Mouse (Mus musculus) hindbrain, embryonic 12.5 days (tissue): ENCODE measurements around the gene Exoc6. TPM values are rescaled to one million over a fixed set of nuclear protein-coding genes. Genes with fewer than 3 reads are reported as not detected.

Experiments used
- ATAC-seq: fragments of 200-750 bp; cut with Nextera tagmentation; 2 replicates; pipeline ENCODE4 v1.8.0; 2017; ENCODE audit warnings: moderate TSS enrichment; ENCODE audit not compliant: low FRiP score
- H3K27ac ChIP-seq: fragments of 300-500 bp; sonication (generic); 2 replicates; pipeline ENCODE4 v1.5.1; 2016; ENCODE audit warnings: mild to moderate bottlenecking
- H3K27me3 ChIP-seq: fragments of 300-500 bp; sonication (generic); 2 replicates; pipeline ENCODE4 v1.6.1; 2016; ENCODE audit warnings: mild to moderate bottlenecking
- H3K36me3 ChIP-seq: fragments of 300-500 bp; sonication (generic); 2 replicates; pipeline ENCODE4 v1.6.1; 2016; ENCODE audit warnings: mild to moderate bottlenecking
- H3K4me1 ChIP-seq: fragments of 300-500 bp; sonication (generic); 2 replicates; pipeline ENCODE4 v1.6.1; 2016
- H3K4me2 ChIP-seq: fragments of 300-500 bp; sonication (generic); replicated peaks from 2 replicates; pipeline ENCODE4 v1.6.1; 2016; ENCODE audit warnings: mild to moderate bottlenecking
- H3K4me3 ChIP-seq: fragments of 300-500 bp; sonication (generic); 2 replicates; pipeline ENCODE4 v1.5.1; 2016; ENCODE audit warnings: mild to moderate bottlenecking
- H3K9ac ChIP-seq: fragments of 300-500 bp; sonication (generic); 2 replicates; pipeline ENCODE4 v1.6.1; 2016; ENCODE audit warnings: mild to moderate bottlenecking, moderate library complexity
- H3K9me3 ChIP-seq: fragments of 300-500 bp; sonication (generic); replicated peaks from 2 replicates; pipeline ENCODE4 v1.6.1; 2016; ENCODE audit warnings: mild to moderate bottlenecking
- WGBS: fragments of 180-500 bp; shearing (Covaris S2); methylation state at CpG from one replicate; pipeline ENCODE4 v1.1.7; 2016; 5-methylcytosine and 5-hydroxymethylcytosine counted together
- polyA plus RNA-seq: library from polyadenylated mRNA; unstranded; fragments of >200 nt; fragmentation: Nextera tagmentation; extraction: Ambion mirVana; gene quantifications from 2 replicates; pipeline ENCODE4 v1.2.1, GENCODE M21; 2016

Gene Exoc6
- polyA plus RNA-seq, 1 experiment from 2014 or later, result 9.5 TPM

- H3K27me3 ChIP-seq, result no peaks in the 10 kb centered on the region
- 92% methylated on average over 7 of the region's 7 CpGs for WGBS
- ATAC-seq, result no peak
- H3K4me2 ChIP-seq, result no peak overlapping the region
- H3K9ac ChIP-seq, result no peak overlapping the region
- no peaks in the 10 kb centered on the region for H3K9me3 ChIP-seq
- H3K36me3 ChIP-seq, result no peaks in the 10 kb centered on the region
- no peaks in the 10 kb centered on the region for H3K4me1 ChIP-seq
- no peak overlapping the region for H3K4me3 ChIP-seq
- no peak overlapping the region for H3K27ac ChIP-seq
Measured at GRCm38 (mm10) chr19:37726585-37726984, 176.4 kb downstream of the Exoc6 start.

GRCm38 (mm10) chr19:37727366-37727765, 177.1 kb downstream of the Exoc6 start:
- H3K4me1 ChIP-seq, result no peaks in the 10 kb centered on the region
- H3K36me3 ChIP-seq, result no peaks in the 10 kb centered on the region
- H3K4me3 ChIP-seq, result no peak overlapping the region
- no peak for ATAC-seq
- 96% methylated on average over 2 of the region's 2 CpGs for WGBS
- no peaks in the 10 kb centered on the region for H3K27me3 ChIP-seq
- H3K4me2 ChIP-seq, result no peak overlapping the region
- H3K9ac ChIP-seq, result no peak overlapping the region
- no peaks in the 10 kb centered on the region for H3K9me3 ChIP-seq
- H3K27ac ChIP-seq, result no peak overlapping the region

Other genes with a start within 250 kb of the Exoc6 start
- gene Ide, start 212.6 kb upstream of the Exoc6 start, polyA plus RNA-seq, result 44.0 and 45.4 TPM in 2 replicates
- gene Kif11, start 174.0 kb upstream of the Exoc6 start, polyA plus RNA-seq, result 50.3 and 54.2 TPM in 2 replicates
- 7.2 and 9.2 TPM in 2 replicates for gene Hhex, start 115.6 kb upstream of the Exoc6 start, polyA plus RNA-seq
- 1.8 and 2.0 TPM in 2 replicates for gene Cyp26c1, start 135.2 kb downstream of the Exoc6 start, polyA plus RNA-seq
- 7.9 and 14.2 TPM in 2 replicates for gene Cyp26a1, start 147.4 kb downstream of the Exoc6 start, polyA plus RNA-seq